Mouse (Mus musculus) layer of hippocampus, adult 9-10 months (tissue): ENCODE measurements around the gene Slc7a5.

Source experiments
- DNase-seq: peaks from one replicate; pipeline ENCODE4 v3.0.0; 2022; ENCODE audit warnings: low spot score

Slc7a5 gene

DNA sequence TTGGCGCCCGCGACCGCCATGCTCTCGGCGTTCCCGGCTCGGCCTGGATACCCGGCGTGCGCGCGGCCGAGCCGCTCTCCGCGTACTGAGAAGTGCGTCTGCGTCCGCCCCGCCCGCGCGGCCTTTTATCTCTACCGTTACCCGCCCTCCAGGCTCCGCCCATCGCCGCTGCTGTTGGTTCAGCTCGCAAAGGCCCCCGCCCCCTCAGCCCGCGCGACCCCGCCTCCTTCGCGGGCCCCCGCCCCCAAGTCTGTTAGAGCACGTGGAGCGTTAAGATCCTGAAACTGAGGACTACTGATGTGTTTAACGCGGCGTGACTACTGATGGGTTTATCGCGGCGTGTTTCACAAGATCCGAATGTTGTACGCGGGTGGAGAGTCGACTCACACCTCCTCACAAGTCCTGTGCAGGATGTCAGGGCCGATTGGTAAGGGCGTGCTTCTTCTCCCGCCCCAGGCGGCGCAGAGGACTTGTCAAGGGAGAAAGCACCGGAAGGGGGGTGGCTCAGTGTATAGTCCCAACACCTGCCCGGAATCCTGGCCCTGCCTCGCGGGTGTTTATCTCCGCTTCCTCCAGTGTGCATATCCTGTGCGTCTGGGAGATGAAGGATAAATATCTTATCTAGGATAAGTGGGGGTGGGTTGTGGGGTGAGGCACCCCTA, at the start of gene Slc7a5:
TSS of gene Slc7a5 (minus strand) at position 108 of the 662 bp plus-strand sequence.
- DNase-seq: peak; percentile 68

- DNase-seq: no peak
Measured at GRCm38 (mm10) chr8:121955825-121956500, 48.5 kb upstream of the Slc7a5 start.

GRCm38 (mm10) chr8:121954981-121955555, 47.6 kb upstream of the Slc7a5 start:
- no peak for DNase-seq

DNA sequence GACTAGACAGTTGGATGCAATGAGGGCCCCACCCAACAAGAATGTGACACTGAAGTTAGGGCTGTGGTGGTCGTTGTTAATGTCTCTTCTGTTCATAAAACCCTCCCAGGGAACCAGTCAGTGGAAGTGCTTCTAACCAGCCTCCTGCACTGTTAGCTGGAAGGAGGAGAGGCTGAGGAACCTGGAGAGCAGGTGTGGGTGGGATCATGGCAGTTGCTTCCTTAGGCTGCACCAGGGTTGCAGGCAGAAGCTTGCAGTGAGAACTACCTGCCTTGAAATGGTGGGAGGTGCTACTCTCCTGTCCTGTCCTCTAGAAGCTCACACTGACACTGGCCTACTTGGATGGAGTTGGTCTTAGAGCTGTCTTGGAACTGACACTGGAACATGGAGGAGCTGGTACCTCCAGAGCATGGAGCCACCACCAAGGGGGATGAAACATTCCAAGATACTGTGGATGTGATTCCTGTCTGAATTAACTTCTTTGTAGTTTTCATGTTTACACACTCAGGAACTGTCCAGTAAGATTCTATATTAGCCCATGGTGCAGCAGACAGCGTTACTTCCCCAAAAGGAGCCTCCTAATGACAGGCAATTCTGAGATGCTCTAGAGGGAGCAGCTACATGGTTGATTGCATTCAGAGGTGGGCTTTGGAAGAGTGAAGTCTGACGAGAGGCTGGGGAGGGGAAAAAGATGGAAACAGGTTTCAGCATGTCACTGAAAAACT, 46.5 kb upstream of the Slc7a5 start:
- no peak for DNase-seq

DNA sequence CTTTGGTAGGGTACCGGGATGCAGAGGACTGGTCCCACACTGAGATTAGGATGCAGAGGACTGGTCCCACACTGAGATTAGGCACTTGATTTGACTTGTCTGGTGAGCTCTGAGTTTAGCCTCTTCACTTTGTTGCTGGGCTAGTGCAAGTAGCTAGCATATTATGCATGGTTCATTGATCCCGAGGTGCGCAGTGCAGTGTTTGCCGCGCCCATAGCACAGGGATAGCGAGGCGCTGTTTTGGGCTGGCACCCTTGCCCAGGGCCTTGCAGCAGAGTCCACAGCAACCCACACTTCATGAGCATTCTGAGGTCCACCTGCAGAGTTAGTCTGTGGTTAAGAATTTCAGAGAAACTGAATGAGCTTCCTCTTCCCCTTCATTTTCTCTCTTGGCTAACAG, 45.3 kb upstream of the Slc7a5 start:
- DNase-seq: no peak

GRCm38 (mm10) chr8:121952122-121952521, 44.6 kb upstream of the Slc7a5 start:
- no peak for DNase-seq

DNA sequence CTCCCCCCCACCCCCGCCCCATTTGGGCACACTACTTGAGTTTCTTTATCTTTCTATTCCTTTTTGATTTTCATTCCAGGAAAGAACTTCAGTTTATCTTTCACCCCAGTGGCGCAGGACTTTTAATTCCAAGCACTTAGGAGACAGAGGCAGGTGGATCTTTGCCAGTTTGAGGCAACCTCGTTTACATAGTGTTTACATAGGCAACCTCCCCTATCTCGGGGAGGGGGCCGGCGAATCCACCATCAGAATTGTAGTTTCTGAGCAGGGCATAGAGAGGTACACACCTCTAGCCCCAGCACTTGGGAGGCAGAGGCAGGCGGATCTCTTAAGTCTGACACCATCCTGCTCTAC, 44.1 kb upstream of the Slc7a5 start:
- no peak for DNase-seq

DNA sequence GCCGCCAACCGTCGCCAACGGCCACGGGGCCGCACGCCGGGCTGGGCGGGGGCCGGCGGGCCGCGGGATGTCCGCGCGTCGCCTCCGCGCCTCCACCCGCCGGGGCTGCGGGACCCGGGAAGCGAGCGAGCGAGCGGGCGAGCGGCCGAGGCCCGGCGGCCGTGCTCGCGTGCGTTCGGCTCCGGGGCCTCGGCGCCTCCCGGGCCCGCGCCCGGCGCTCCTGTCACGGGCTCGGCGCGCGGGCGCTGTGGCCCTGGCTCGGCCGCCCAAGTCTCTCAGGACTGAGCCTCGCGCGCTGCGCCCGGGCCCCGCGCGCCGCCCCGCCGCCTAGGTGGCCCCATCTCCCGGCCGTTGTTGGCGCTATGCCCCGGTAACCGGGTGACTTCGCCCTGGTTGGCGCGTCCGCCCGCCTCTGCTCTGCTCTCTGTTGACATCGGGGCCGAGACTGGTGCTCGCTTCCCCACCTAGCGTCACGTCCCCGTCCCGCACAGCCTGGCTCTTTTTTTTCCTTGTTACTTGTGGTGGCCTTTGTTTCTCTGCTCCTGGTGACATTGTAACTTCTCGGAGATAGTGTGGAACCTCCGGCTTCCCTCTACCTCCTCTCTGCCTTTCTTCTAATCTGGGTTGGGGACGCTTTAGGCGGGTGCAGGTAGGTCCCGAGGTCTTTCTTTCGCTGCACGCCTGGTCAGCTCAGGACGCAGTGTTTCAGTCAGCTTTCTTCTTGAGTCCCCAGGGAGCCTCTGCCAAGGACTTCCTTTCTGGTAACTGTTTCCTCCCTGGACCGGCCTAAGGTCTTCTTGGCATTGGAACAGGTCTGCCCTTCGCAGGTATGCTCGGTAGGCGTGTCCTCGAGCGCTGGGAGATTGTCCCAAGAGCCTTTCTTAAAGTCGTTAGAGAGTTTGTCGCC, 43.5 kb upstream of the Slc7a5 start:
- no peak for DNase-seq

GRCm38 (mm10) chr8:121949941-121950748, 42.7 kb upstream of the Slc7a5 start:
- peak; percentile 98 for DNase-seq

DNA sequence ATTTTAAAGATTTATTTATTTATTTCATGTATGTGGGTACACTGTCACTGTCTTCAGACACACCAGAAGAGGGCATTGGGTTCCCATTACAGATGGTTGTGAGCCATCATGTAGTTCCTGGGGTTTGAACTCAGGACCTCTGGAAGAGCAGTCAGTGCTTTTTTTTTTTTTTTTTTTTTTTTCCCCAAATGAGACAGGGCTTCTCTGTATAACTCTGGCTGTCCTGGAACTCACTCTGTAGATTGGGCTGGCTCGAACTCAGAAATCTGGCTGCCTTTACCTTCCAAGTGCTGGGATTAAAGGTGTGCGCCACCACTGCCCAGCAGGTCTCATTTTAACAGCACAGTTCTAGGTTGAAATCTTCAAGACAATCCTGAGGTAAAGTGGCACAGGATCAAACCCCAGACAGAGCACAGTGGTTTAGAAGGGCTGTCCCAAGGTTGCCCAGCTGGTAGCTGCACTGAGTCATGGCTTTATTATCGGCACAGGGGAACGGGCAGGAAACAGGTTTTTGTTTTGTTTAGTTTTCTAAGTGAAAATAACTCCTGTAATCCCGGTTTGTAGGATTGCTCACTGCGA, 41.8 kb upstream of the Slc7a5 start, which contains the start of gene Banp:
TSS of gene Banp (plus strand) at position 529 of the 579 bp plus-strand sequence.
- DNase-seq: no peak

GRCm38 (mm10) chr8:121948321-121949145, 41.0 kb upstream of the Slc7a5 start:
- no peak for DNase-seq

- peak; percentile 56 for DNase-seq
Measured at GRCm38 (mm10) chr8:121947753-121948141, 40.3 kb upstream of the Slc7a5 start.

DNA sequence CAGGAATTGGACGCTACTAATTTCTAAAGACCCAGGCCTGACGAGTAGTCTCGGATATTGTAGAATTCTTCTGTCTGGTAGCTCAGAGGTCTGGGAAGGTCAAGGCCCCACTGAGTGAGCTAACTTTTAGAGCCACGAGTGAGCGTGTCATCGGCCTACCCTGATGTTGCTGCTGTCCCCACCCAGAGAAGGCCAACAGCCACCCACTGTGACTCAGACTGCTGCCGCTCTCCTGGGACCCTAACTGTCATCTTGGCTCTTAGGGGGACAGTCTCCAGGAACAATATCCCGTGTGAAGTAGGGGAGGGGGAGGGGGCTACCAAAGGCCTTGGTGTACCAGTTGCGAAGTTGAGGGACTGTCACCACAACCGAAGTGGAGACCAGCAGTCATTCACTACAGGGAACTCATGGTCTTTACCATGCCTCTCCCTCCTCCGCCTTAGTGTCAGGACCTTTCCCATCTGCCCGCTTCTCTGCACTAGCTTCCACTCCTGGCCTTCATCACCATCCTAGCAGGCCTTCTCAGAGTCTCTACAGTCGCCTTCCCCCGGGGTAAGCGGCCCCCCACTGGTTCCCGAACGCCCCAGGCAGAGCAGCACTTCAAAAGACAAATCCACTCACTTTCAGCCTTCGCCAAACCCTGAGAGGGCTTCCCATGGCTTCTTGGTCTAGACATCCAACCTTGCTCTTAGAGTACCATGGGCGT, 39.7 kb upstream of the Slc7a5 start:
- DNase-seq: no peak

DNA sequence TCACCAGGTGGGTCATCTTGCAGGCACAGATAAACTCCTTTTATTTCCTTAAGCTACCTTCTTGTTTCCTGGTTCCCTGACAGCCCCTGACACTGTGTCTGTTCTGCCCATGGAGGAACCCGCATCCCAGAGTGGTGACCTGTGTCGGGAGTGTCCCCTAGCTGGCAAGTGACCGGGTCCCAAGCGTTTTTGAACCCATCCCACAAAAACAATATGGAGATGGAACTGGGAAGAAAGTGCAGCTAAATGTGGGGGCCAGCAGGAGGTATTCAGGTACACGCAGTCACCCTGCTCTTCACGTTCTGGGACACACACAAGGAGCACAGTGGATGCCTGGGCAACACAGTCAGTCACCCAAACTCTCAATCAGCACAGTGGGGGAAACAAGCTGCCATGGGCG, 38.9 kb upstream of the Slc7a5 start:
- no peak for DNase-seq

DNA sequence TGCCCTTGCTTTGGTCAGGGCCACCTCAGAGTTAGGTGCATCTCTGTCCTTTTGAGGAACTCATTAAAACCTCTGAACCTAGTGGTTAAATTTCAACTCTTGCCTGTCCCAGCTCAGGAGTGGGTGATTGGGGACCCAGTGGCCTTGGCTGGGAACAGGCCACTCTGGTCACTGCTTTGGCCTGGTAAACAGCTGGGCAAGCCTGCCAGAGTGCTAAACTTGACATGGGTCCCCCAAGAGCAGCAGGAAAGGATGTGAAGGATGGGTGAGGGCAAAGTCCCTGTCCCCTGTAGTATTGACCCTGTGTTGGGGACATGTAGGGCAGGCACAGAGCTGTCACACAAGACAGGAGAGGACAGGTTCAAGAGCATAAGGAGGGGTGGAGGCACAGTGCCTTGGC, 37.3 kb upstream of the Slc7a5 start, which contains the start of gene Car5a:
TSS of gene Car5a (minus strand) at position 74 of the 400 bp plus-strand sequence.
- DNase-seq: no peak

GRCm38 (mm10) chr8:121943716-121944115, 36.2 kb upstream of the Slc7a5 start:
- no peak for DNase-seq

- DNase-seq: no peak
Measured at GRCm38 (mm10) chr8:121943057-121943540, 35.6 kb upstream of the Slc7a5 start.

DNA sequence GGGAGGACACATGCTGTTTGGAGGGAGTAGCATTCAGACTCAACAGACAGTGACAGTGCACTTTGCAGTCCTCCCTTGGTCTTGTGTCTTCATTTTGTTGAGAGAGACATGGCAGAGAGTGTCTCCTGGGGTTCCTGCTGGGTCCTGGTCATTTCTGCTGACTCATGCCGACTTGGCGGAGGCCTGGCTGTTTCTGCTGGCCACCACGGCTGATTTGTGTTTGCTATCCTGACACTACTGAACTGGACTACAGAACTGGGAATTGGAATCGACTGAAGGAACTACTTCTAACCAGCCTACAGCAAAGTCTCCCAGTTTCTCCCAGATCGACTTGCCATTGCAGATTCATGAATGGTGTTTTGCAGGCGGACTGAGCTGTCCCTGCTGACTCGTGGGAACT, 31.2 kb upstream of the Slc7a5 start:
- DNase-seq: no peak

DNA sequence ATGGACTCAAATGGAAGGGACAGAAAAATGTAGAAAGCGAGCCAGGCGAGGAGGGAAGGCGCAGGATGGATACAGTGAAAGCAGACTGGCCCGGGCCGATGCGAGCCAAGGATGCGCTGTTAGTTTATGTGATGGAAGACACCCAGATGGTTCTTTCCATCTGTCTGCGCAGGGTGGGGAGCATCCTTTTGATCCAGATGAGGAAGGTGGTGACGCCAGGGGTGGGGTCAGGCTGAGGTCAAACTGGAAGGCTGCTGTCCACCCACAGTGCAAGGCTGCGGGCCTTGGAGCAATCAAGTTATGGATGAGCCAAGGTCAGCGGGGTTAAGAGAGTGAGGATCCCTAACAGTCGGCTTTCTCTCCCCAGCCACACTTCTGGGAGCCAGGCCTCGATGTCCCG, 28.9 kb upstream of the Slc7a5 start:
- no peak for DNase-seq
